Mouse (Mus musculus) cortical plate, adult 2 months (tissue): Measurements from ENCODE around the gene Clasp2.

ENCODE experiments used
- CTCF ChIP-seq: fragments of 200-500 bp; IDR thresholded peaks from 2 replicates; pipeline ENCODE4 v1.5.1; 2011; ENCODE audit warnings: mild to moderate bottlenecking, control low read depth, low read length; ENCODE audit not compliant: insufficient read depth; ENCODE audit errors: extremely low read depth
- POLR2A ChIP-seq: fragments of 200-500 bp; IDR thresholded peaks from 2 replicates; pipeline ENCODE4 v1.6.1; 2011; ENCODE audit warnings: mild to moderate bottlenecking, low read length, control low read depth; ENCODE audit not compliant: insufficient read depth; ENCODE audit errors: extremely low read depth

GRCm38 (mm10) chr9:113837461-113837860 is 96.2 kb downstream of the Clasp2 start:
- no peak for TF ChIP-seq CTCF
- TF ChIP-seq POLR2A = no peak
